Comparison of ENCODE assay signal across 8 mouse cellular contexts in genomic region chr11:115823774-115824740, GRCm38 (mm10). TPM values are rescaled to one million over a fixed set of nuclear protein-coding genes. Genes with fewer than 3 reads are reported as not detected.
A peak's percentile ranks its signal among the peaks of the same experiment; 100 is the strongest.
DNase-seq lines count a peak whose midpoint lies in the region; ATAC-seq and TF ChIP-seq lines count a peak whose summit lies in the region.

Gene Llgl2 (plus strand): TSS chr11:115824049.

- peak within 1 kb of the TSS; percentile 52 for H3ac ChIP-seq in C2C12 (ENCODE audit: control insufficient read depth, insufficient read length, low read depth)

- H3K4me3 ChIP-seq in C2C12 (ENCODE audit: insufficient read depth, poor library complexity, severe bottlenecking), result peak within 1 kb of the TSS; percentile 28
- peak within 1 kb of the TSS; percentile 60 for H3K4me3 ChIP-seq in embryonic facial prominence, embryonic 12.5 days
- peak within 1 kb of the TSS; percentile 87 for H3K4me3 ChIP-seq in heart, embryonic 10.5 days
- peak within 1 kb of the TSS; percentile 76 for H3K4me3 ChIP-seq in kidney, embryonic 14.5 days (ENCODE audit: low read length)
- H3K4me3 ChIP-seq in lung, adult 2 months (replicated peaks; ENCODE audit: extremely low read depth, low read depth, low read length), result peak within 1 kb of the TSS; percentile 70
- H3K4me3 ChIP-seq in neural tube, embryonic 15.5 days (replicated peaks), result peak within 1 kb of the TSS; percentile 56

- peaks cover 13% of the 10 kb centered on the region for H3K36me3 ChIP-seq in C2C12 (ENCODE audit: control insufficient read depth, insufficient read depth)
- H3K36me3 ChIP-seq in embryonic facial prominence, embryonic 12.5 days, result peaks cover 33% of the 10 kb centered on the region
- peaks cover 34% of the 10 kb centered on the region for H3K36me3 ChIP-seq in heart, embryonic 10.5 days
- H3K36me3 ChIP-seq in kidney, embryonic 14.5 days (ENCODE audit: control insufficient read depth, insufficient read depth, low read length), result peaks cover 24% of the 10 kb centered on the region
- peaks cover 35% of the 10 kb centered on the region for H3K36me3 ChIP-seq in neural tube, embryonic 15.5 days

- peak within 1 kb of the TSS; percentile 51 for H3K9ac ChIP-seq in embryonic facial prominence, embryonic 12.5 days
- peak within 1 kb of the TSS; percentile 78 for H3K9ac ChIP-seq in kidney, embryonic 14.5 days (ENCODE audit: low read depth, low read length)
- H3K9ac ChIP-seq in neural tube, embryonic 15.5 days (replicated peaks), result peak within 1 kb of the TSS; percentile 52

- ATAC-seq in embryonic facial prominence, embryonic 12.5 days (ENCODE audit: insufficient number of reproducible peaks, insufficient read depth, low FRiP score, low TSS enrichment), result peak; percentile 88
- ATAC-seq in kidney, embryonic 14.5 days (ENCODE audit: low FRiP score, low TSS enrichment), result peak; percentile 97
- ATAC-seq in neural tube, embryonic 15.5 days (ENCODE audit: low FRiP score), result peak; percentile 82

- peaks cover 33% of the 10 kb centered on the region for H3K27me3 ChIP-seq in C2C12 (ENCODE audit: control insufficient read depth, insufficient read depth, insufficient read length)
- peaks cover 39% of the 10 kb centered on the region for H3K27me3 ChIP-seq in embryonic facial prominence, embryonic 12.5 days
- peaks cover 3% of the 10 kb centered on the region; the same call in 1 of the 2 replicates for H3K27me3 ChIP-seq in heart, embryonic 10.5 days (ENCODE audit: insufficient read depth, poor library complexity, severe bottlenecking)
- H3K27me3 ChIP-seq in kidney, embryonic 14.5 days (ENCODE audit: control insufficient read depth, insufficient read depth, low read length), result no peaks in the 10 kb centered on the region
- H3K27me3 ChIP-seq in neural tube, embryonic 15.5 days (replicated peaks), result peaks cover 32% of the 10 kb centered on the region

- WGBS in embryonic facial prominence, embryonic 12.5 days, result under 1% methylated on average over 86 of the region's 87 CpGs
- under 1% methylated on average over 87 of the region's 87 CpGs for WGBS in heart, embryonic 10.5 days
- WGBS in kidney, embryonic 14.5 days, result under 1% methylated on average over 85 of the region's 87 CpGs
- 1% methylated on average over 87 of the region's 87 CpGs for WGBS in lung, adult 2 months
- WGBS in neural tube, embryonic 15.5 days, result under 1% methylated on average over 87 of the region's 87 CpGs

- DNase-seq in adrenal gland, postnatal 25 days, result peak; percentile 93
- peak; percentile 96 for DNase-seq in heart, embryonic 10.5 days (ENCODE audit: low spot score)
- DNase-seq in lung, adult 2 months, result peak; percentile 86
- DNase-seq in testis, postnatal 10 days (ENCODE audit: low spot score), result peak; percentile 94

- no peaks in the 10 kb centered on the region for H3K9me3 ChIP-seq in embryonic facial prominence, embryonic 12.5 days
- no peaks in the 10 kb centered on the region for H3K9me3 ChIP-seq in heart, embryonic 10.5 days
- H3K9me3 ChIP-seq in kidney, embryonic 14.5 days (ENCODE audit: control insufficient read depth, low read length), result no peaks in the 10 kb centered on the region
- no peaks in the 10 kb centered on the region for H3K9me3 ChIP-seq in neural tube, embryonic 15.5 days (replicated peaks)

- H3K4me1 ChIP-seq in embryonic facial prominence, embryonic 12.5 days, result peaks cover 15% of the 10 kb centered on the region
- peaks cover 56% of the 10 kb centered on the region for H3K4me1 ChIP-seq in heart, embryonic 10.5 days
- peaks cover 14% of the 10 kb centered on the region for H3K4me1 ChIP-seq in kidney, embryonic 14.5 days (ENCODE audit: control insufficient read depth, insufficient read depth, low read length)
- no peaks in the 10 kb centered on the region; the same call in 1 of the 2 replicates for H3K4me1 ChIP-seq in lung, adult 2 months (ENCODE audit: control insufficient read depth, insufficient read depth, low read length)
- H3K4me1 ChIP-seq in neural tube, embryonic 15.5 days, result peaks cover 15% of the 10 kb centered on the region

- no peak for TF ChIP-seq CTCF in C2C12 (IDR thresholded peaks at IDR 0.05; ENCODE audit: control insufficient read depth, insufficient read depth, insufficient read length)
- TF ChIP-seq CTCF in lung, adult 2 months (IDR thresholded peaks at IDR 0.05; ENCODE audit: insufficient read depth, low read length), result no peak

- H3K79me2 ChIP-seq in C2C12 (ENCODE audit: control insufficient read depth, insufficient read depth), result no peaks in the 10 kb centered on the region

- no peaks in the 10 kb centered on the region for H3K79me3 ChIP-seq in C2C12 (ENCODE audit: low read depth)

- TF ChIP-seq POLR2A in lung, adult 2 months (IDR thresholded peaks at IDR 0.05; ENCODE audit: borderline replicate concordance, extremely low read depth, low read depth, low read length), result peak; percentile 73

- peak within 1 kb of the TSS; percentile 93 for H3K4me2 ChIP-seq in embryonic facial prominence, embryonic 12.5 days (replicated peaks)
- H3K4me2 ChIP-seq in kidney, embryonic 14.5 days (replicated peaks; ENCODE audit: low read depth, low read length), result peak within 1 kb of the TSS; percentile 94
- peak within 1 kb of the TSS; percentile 98 for H3K4me2 ChIP-seq in neural tube, embryonic 15.5 days

- no peak within 1 kb of the TSS for H3K27ac ChIP-seq in embryonic facial prominence, embryonic 12.5 days
- peak within 1 kb of the TSS; percentile 90 for H3K27ac ChIP-seq in heart, embryonic 10.5 days
- H3K27ac ChIP-seq in kidney, embryonic 14.5 days (ENCODE audit: low read depth, low read length), result peak within 1 kb of the TSS; percentile 37; the same call in 1 of the 2 replicates
- H3K27ac ChIP-seq in neural tube, embryonic 15.5 days (replicated peaks), result no peak within 1 kb of the TSS

TF ChIP-seq in C2C12, 6 proteins besides CTCF, POLR2A, EP300 and RAD21:
- TF ChIP-seq MYOD1 (IDR thresholded peaks at IDR 0.05; ENCODE audit: control insufficient read depth, insufficient read length, low read depth), result no peak
- no peak for TF ChIP-seq CEBPB (IDR thresholded peaks at IDR 0.05; ENCODE audit: low read depth)
- no peak for TF ChIP-seq FOSL1 (IDR thresholded peaks at IDR 0.05; ENCODE audit: insufficient read depth, low read length, poor library complexity, severe bottlenecking)
- no peak for TF ChIP-seq MAX (IDR thresholded peaks at IDR 0.05)
- no peak for TF ChIP-seq MYOG (IDR thresholded peaks at IDR 0.05; ENCODE audit: control insufficient read depth, extremely low read depth, insufficient read length)
- no peak for TF ChIP-seq USF1 (IDR thresholded peaks at IDR 0.05; ENCODE audit: low read depth)

RNA-seq across cellular contexts. Expression of gene Llgl2, which starts in this region (rescaled TPM):
- 0.51 TPM for polyA plus RNA-seq in C2C12 (2012; fragmentation: generic; extraction: Trizol)
- 8.4 and 11.8 TPM in 2 replicates for total RNA-seq in adrenal gland, postnatal 25 days (2021)
- polyA plus RNA-seq in embryonic facial prominence, embryonic 12.5 days (2016; fragmentation: Nextera tagmentation; extraction: Ambion mirVana), result 7.6 and 8.8 TPM in 2 replicates
- 35.0 and 40.8 TPM in 2 replicates for polyA plus RNA-seq in heart, embryonic 10.5 days (2016; fragmentation: Nextera tagmentation; extraction: Ambion mirVana)
- polyA plus RNA-seq in kidney, embryonic 14.5 days (2014; fragmentation: Nextera tagmentation; extraction: Ambion mirVana), result 24.3 and 28.7 TPM in 2 replicates
- polyA plus RNA-seq in lung, adult 2 months (2012; rRNA removed), result 91.8 and 94.0 TPM in 2 replicates
- 0.97 and 8.8 TPM in 2 replicates for polyA plus RNA-seq in neural tube, embryonic 15.5 days (2015; fragmentation: Nextera tagmentation; extraction: Ambion mirVana)

Comparison
In these comparisons a context has a peak if more than half of its experiments do, and no peak if none do; other contexts are left out.
1. H3K4me3 ChIP-seq: peak in every context shown above with its lines; median percentile 87 in heart, embryonic 10.5 days; 76 in kidney, embryonic 14.5 days; 70 in lung, adult 2 months; 60 in embryonic facial prominence, embryonic 12.5 days; 56 in neural tube, embryonic 15.5 days; 28 in C2C12.
2. H3K27ac ChIP-seq: peak in heart, embryonic 10.5 days (single experiment) and kidney, embryonic 14.5 days (single experiment); none in embryonic facial prominence, embryonic 12.5 days (single experiment) and neural tube, embryonic 15.5 days (single experiment).
3. Peak in every context shown above with its lines, with median percentiles within 50 percentile points of each other: DNase-seq, ATAC-seq, H3K4me2 ChIP-seq and H3K9ac ChIP-seq.